Mouse (Mus musculus) CH12.LX (cell line): ENCODE results near the gene Sned1.

Experiments
- CHD1 ChIP-seq: IDR thresholded peaks from 2 replicates; pipeline ENCODE4 v1.6.1; 2012; ENCODE audit warnings: low read depth, low read length, improper control_type of control experiment, inconsistent platforms
- CTCF ChIP-seq, 2 experiments: IDR thresholded peaks in 1 of 2; conservative IDR thresholded peaks in 1 of 2; 2 replicates each; pipeline ENCODE4 v1.5.1; 2011 to 2012; ENCODE audit warnings: low read depth in 2 of 2, low read length in 2 of 2, improper control_type of control experiment in 1 of 2, inconsistent platforms in 1 of 2, mild to moderate bottlenecking in 1 of 2, moderate library complexity in 1 of 2
- E2F4 ChIP-seq: IDR thresholded peaks from 2 replicates; pipeline ENCODE4 v1.6.1; 2011; ENCODE audit warnings: low read depth, low read length, improper control_type of control experiment; ENCODE audit not compliant: insufficient replicate concordance

GRCm38 (mm10) chr1:93225226-93225625, 10.4 kb upstream of the Sned1 start:
- TF ChIP-seq E2F4 (no peak), CHD1 (no peak), CTCF (conservative IDR thresholded peaks at IDR 0.05 in 1 of 2, IDR thresholded peaks at IDR 0.05 in 1 of 2; ENCODE audit: low read depth in 2 of 2, low read length in 2 of 2) (no peak)
